Mouse (Mus musculus) embryonic fibroblast, embryonic 13.5 days (primary cell): Measurements from ENCODE around the gene Slc2a1.

Experiments
- CTCF ChIP-seq: IDR thresholded peaks from 2 replicates; pipeline ENCODE4 v1.5.1; 2011; ENCODE audit warnings: mild to moderate bottlenecking, control low read depth, low read length, moderate library complexity, borderline replicate concordance; ENCODE audit not compliant: insufficient read depth
- POLR2A ChIP-seq: IDR thresholded peaks from 2 replicates; pipeline ENCODE4 v1.6.1; 2011; ENCODE audit warnings: low read depth, mild to moderate bottlenecking, control low read depth, low read length, moderate library complexity

- TF ChIP-seq POLR2A (no peak), CTCF (peak; percentile 44; the same call in 1 of the 2 replicates)
Measured at GRCm38 (mm10) chr4:119167663-119168062, 59.2 kb downstream of the Slc2a1 start.
